Mouse (Mus musculus) T-cell, adult 2 months (primary cell): ENCODE measurements around the gene Mfsd5.

ENCODE experiments used
- DNase-seq: peaks from one replicate; pipeline ENCODE4 v3.0.0; 2022; ENCODE audit warnings: low spot score

Gene Mfsd5

GRCm38 (mm10) chr15:102282463-102283292 is 3.4 kb downstream of the Mfsd5 start:
- no peak for DNase-seq

- no peak for DNase-seq
These were observed 4.4 kb downstream of the Mfsd5 start for GRCm38 (mm10) chr15:102283648-102284047.

GRCm38 (mm10) chr15:102287395-102287794 is 8.1 kb downstream of the Mfsd5 start:
- DNase-seq: peak; percentile 45

- DNase-seq: peak; percentile 93
These were observed 16.5 kb downstream of the Mfsd5 start, which contains the start of gene Espl1 for GRCm38 (mm10) chr15:102295633-102296367. Espl1 (plus strand) TSS chr15:102296266.

GRCm38 (mm10) chr15:102296368-102297006 is 17.2 kb downstream of the Mfsd5 start:
- DNase-seq: no peak

- no peak for DNase-seq
These were observed 23.3 kb downstream of the Mfsd5 start for GRCm38 (mm10) chr15:102302542-102302941.

DNA sequence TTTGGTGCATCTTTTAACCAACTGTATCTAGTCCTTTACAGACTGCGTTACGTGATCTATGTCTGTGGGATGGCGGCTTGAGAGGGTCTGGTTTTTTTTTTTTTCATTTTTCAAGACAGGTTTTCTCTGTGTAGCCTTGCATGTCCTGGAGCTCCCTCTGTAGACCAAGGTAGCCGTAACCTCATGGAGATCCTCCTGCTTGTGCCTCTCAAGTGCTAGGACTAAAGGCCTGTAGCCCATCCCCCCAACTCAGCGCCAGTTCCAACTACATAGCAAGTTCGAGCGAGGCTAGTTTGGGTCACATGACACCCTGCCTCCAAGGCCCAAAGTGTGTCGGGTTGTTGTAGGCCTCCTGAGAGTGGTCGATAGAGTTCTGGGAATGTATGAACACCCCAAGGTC is 29.5 kb downstream of the Mfsd5 start:
- no peak for DNase-seq

GRCm38 (mm10) chr15:102310074-102310845 is 31.0 kb downstream of the Mfsd5 start:
- DNase-seq: no peak

- DNase-seq: no peak
These were observed 32.2 kb downstream of the Mfsd5 start for GRCm38 (mm10) chr15:102311489-102311888.

DNA sequence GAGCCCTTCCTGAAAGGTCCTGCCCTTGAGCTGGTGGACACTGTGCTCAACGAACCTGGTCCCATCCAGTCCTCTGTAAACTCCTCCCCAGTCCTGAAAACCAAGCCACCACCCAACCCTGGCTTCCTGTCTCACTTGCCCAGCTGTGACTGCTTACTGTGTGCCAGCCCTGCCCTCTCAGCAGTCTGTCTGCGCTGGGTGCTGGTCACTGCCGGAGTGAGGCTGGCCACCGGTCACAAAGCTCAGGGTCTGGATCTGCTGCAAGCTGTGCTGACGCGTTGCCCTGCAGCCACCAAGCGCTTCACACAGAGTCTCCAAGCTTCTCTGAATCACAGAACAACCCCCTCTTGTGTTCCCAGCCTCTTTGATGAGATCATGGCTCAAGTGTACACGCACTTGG is 36.0 kb downstream of the Mfsd5 start:
- DNase-seq: no peak

- DNase-seq: peak; percentile 66
These were observed 37.0 kb downstream of the Mfsd5 start for GRCm38 (mm10) chr15:102316263-102316662.

DNA sequence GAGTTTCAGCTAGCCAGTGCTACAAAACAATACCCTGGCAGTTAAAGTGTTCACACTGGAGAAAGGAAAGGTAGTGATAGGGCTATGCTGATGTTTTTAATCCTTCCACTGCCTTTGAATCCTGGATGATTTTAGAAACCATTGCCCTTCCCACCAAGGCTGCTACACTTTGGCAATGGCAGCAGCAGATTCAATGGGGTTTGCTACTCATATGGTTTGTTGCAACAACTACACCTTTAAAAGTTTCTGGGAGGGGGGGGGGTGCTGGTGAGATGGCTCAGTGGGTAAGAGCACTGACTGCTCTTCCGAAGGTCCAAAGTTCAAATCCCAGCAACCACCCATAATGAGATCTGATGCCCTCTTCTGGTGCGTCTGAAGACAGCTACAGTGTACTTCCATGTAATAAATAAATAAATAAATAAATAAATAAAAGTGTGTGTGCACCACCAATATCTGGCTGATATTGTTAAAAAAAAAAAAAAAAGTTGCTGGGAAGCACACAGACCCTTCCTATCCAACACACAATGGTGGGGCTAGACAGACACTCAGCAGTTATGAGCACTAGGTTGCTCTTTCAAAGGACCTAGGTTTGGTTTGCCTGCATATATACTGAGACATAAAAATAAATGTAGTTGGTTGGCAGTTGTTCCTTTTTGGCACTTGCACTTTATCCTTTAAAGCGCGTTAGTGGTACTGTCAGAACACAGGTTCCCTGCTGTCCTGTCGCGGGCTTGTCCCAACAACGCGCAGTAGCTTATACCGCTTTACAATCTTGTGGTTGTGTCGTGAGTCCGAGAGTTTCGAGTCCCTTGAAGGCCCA is 45.6 kb downstream of the Mfsd5 start:
- no peak for DNase-seq

DNA sequence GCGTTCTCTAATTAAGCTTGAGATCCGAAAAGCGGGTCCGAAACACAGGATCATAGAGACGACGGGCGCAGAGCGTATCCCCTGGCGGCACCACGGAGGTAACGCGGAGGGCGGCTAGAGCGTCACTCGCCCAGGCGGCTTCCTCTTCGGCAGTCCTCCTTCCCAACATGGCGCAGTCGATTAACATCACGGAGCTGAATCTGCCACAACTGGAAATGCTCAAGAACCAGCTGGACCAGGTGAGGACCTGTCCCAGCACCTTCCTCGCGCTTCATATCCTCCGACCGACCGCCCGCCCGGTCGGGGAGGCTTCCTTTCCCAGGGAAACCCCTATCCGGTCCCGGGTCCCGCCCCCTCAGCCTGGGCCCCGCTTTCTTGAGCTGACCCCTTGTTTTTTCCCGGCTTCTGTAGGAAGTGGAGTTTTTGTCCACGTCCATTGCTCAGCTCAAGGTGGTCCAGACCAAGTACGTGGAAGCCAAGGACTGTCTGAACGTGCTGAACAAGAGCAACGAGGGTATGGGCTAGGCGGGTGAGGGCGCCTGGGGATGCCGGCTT is 46.8 kb downstream of the Mfsd5 start, which contains the start of gene Pfdn5:
Gene Pfdn5 (plus strand): TSS at position 95 of the 555 bp plus-strand sequence.
- peak; percentile 83 for DNase-seq

GRCm38 (mm10) chr15:102326892-102327291 is 47.6 kb downstream of the Mfsd5 start:
- DNase-seq: no peak
